Mouse (Mus musculus) hindbrain, embryonic 12.5 days (tissue): ENCODE results near the gene Aarsd1. TPM values are rescaled to one million over a fixed set of nuclear protein-coding genes. Genes with fewer than 3 reads are reported as not detected.
"Not testable (repeated sequence)": the region's sequence is repeated elsewhere in the genome, so short reads cannot be mapped to it uniquely, and the experiment has no call there.

ENCODE experiments used
- ATAC-seq: fragments of 200-750 bp; cut with Nextera tagmentation; 2 replicates; pipeline ENCODE4 v1.8.0; 2017; ENCODE audit warnings: moderate TSS enrichment; ENCODE audit not compliant: low FRiP score
- H3K27ac ChIP-seq: fragments of 300-500 bp; sonication (generic); 2 replicates; pipeline ENCODE4 v1.5.1; 2016; ENCODE audit warnings: mild to moderate bottlenecking
- H3K27me3 ChIP-seq: fragments of 300-500 bp; sonication (generic); 2 replicates; pipeline ENCODE4 v1.6.1; 2016; ENCODE audit warnings: mild to moderate bottlenecking
- H3K36me3 ChIP-seq: fragments of 300-500 bp; sonication (generic); 2 replicates; pipeline ENCODE4 v1.6.1; 2016; ENCODE audit warnings: mild to moderate bottlenecking
- H3K4me1 ChIP-seq: fragments of 300-500 bp; sonication (generic); 2 replicates; pipeline ENCODE4 v1.6.1; 2016
- H3K4me2 ChIP-seq: fragments of 300-500 bp; sonication (generic); replicated peaks from 2 replicates; pipeline ENCODE4 v1.6.1; 2016; ENCODE audit warnings: mild to moderate bottlenecking
- H3K4me3 ChIP-seq: fragments of 300-500 bp; sonication (generic); 2 replicates; pipeline ENCODE4 v1.5.1; 2016; ENCODE audit warnings: mild to moderate bottlenecking
- H3K9ac ChIP-seq: fragments of 300-500 bp; sonication (generic); 2 replicates; pipeline ENCODE4 v1.6.1; 2016; ENCODE audit warnings: mild to moderate bottlenecking, moderate library complexity
- H3K9me3 ChIP-seq: fragments of 300-500 bp; sonication (generic); replicated peaks from 2 replicates; pipeline ENCODE4 v1.6.1; 2016; ENCODE audit warnings: mild to moderate bottlenecking
- WGBS: fragments of 180-500 bp; shearing (Covaris S2); methylation state at CpG from one replicate; pipeline ENCODE4 v1.1.7; 2016; 5-methylcytosine and 5-hydroxymethylcytosine counted together
- polyA plus RNA-seq: library from polyadenylated mRNA; unstranded; fragments of >200 nt; fragmentation: Nextera tagmentation; extraction: Ambion mirVana; gene quantifications from 2 replicates; pipeline ENCODE4 v1.2.1, GENCODE M21; 2016

Aarsd1 gene
- polyA plus RNA-seq, 1 experiment from 2014 or later = 79.0 TPM

- WGBS = under 1% methylated on average over 42 of the region's 42 CpGs
- peaks cover 25% of the 10 kb centered on the region for H3K36me3 ChIP-seq
- peaks cover 11% of the 10 kb centered on the region for H3K4me1 ChIP-seq
- ATAC-seq = peak; percentile 98
- peak within 1 kb of the TSS; percentile 93 for H3K27ac ChIP-seq
- H3K27me3 ChIP-seq = no peaks in the 10 kb centered on the region
- H3K4me2 ChIP-seq = peak within 1 kb of the TSS; percentile 97
- peak within 1 kb of the TSS; percentile 92 for H3K9ac ChIP-seq
- peak within 1 kb of the TSS; percentile 77 for H3K4me3 ChIP-seq
- H3K9me3 ChIP-seq = no peaks in the 10 kb centered on the region
Measured at GRCm38 (mm10) chr11:101442127-101442693, 24.8 kb upstream of the Aarsd1 start, which contains the start of gene Rpl27. Gene Rpl27, plus strand, starts transcription at chr11:101442298.

GRCm38 (mm10) chr11:101441450-101442126 lies 24.2 kb upstream of the Aarsd1 start:
- peak overlapping the region; percentile 43 for H3K4me2 ChIP-seq
- H3K4me1 ChIP-seq = peaks cover 11% of the 10 kb centered on the region
- H3K9me3 ChIP-seq, H3K27ac ChIP-seq, H3K27me3 ChIP-seq: not testable (repeated sequence)
- peak overlapping the region; percentile 77 for H3K4me3 ChIP-seq
- peak; percentile 11 for ATAC-seq
- 36% methylated on average over 15 of the region's 15 CpGs for WGBS
- 0 out of 2 replicates have a peak overlapping the region, but pooled peaks have one; percentile 28 for H3K9ac ChIP-seq
- H3K36me3 ChIP-seq = peaks cover 25% of the 10 kb centered on the region

- H3K4me1 ChIP-seq, ATAC-seq, H3K9me3 ChIP-seq, H3K4me2 ChIP-seq, H3K27me3 ChIP-seq, H3K9ac ChIP-seq, H3K27ac ChIP-seq, H3K4me3 ChIP-seq: not testable (repeated sequence)
- WGBS = 53% methylated on average over 3 of the region's 3 CpGs
- peaks cover 28% of the 10 kb centered on the region for H3K36me3 ChIP-seq
Measured at GRCm38 (mm10) chr11:101438006-101438405, 20.6 kb upstream of the Aarsd1 start.

- H3K9me3 ChIP-seq = no peaks in the 10 kb centered on the region
- no peaks in the 10 kb centered on the region for H3K4me1 ChIP-seq
- H3K36me3 ChIP-seq = peaks cover 36% of the 10 kb centered on the region
- H3K9ac ChIP-seq = no peak overlapping the region
- 48% methylated on average over 4 of the region's 4 CpGs for WGBS
- no peak overlapping the region for H3K4me2 ChIP-seq
- H3K27ac ChIP-seq = no peak overlapping the region
- no peak overlapping the region for H3K4me3 ChIP-seq
- no peaks in the 10 kb centered on the region for H3K27me3 ChIP-seq
- no peak for ATAC-seq
Measured at GRCm38 (mm10) chr11:101436916-101437315, 19.5 kb upstream of the Aarsd1 start.

- Histone ChIP-seq H3K4me2 (no peak overlapping the region), H3K27me3 (no peaks in the 10 kb centered on the region), H3K27ac (no peak overlapping the region), H3K36me3 (peaks cover 47% of the 10 kb centered on the region), H3K4me3 (no peak overlapping the region), H3K9me3 (no peaks in the 10 kb centered on the region), H3K4me1 (no peaks in the 10 kb centered on the region), H3K9ac (no peak overlapping the region)
- WGBS = 89% methylated on average over 4 of the region's 4 CpGs
- no peak for ATAC-seq
Measured at GRCm38 (mm10) chr11:101435831-101436230, 18.4 kb upstream of the Aarsd1 start.

- no peak overlapping the region for H3K4me3 ChIP-seq
- no peaks in the 10 kb centered on the region for H3K9me3 ChIP-seq
- no peak overlapping the region for H3K27ac ChIP-seq
- no peak for ATAC-seq
- no peaks in the 10 kb centered on the region for H3K4me1 ChIP-seq
- H3K9ac ChIP-seq = no peak overlapping the region
- H3K27me3 ChIP-seq = no peaks in the 10 kb centered on the region
- peaks cover 67% of the 10 kb centered on the region for H3K36me3 ChIP-seq
- WGBS = 93% methylated on average over 13 of the region's 13 CpGs
- no peak overlapping the region for H3K4me2 ChIP-seq
Measured at GRCm38 (mm10) chr11:101433396-101433795, 16.0 kb upstream of the Aarsd1 start.

GRCm38 (mm10) chr11:101431327-101431726 lies 13.9 kb upstream of the Aarsd1 start:
- Histone ChIP-seq H3K4me1 (peaks cover 8% of the 10 kb centered on the region), H3K4me2 (no peak overlapping the region), H3K27me3 (no peaks in the 10 kb centered on the region), H3K4me3 (no peak overlapping the region), H3K9ac (no peak overlapping the region), H3K27ac (no peak overlapping the region), H3K9me3 (no peaks in the 10 kb centered on the region), H3K36me3 (peaks cover 67% of the 10 kb centered on the region)
- ATAC-seq = no peak
- 93% methylated on average over 9 of the region's 9 CpGs for WGBS

GRCm38 (mm10) chr11:101426165-101426564 lies 8.8 kb upstream of the Aarsd1 start:
- Histone ChIP-seq H3K27ac (no peak overlapping the region), H3K4me2 (peak overlapping the region; percentile 92), H3K9ac (peak overlapping the region; percentile 73), H3K4me3 (peak overlapping the region; percentile 91), H3K36me3 (peaks cover 23% of the 10 kb centered on the region), H3K9me3 (no peaks in the 10 kb centered on the region), H3K4me1 (peaks cover 26% of the 10 kb centered on the region), H3K27me3 (0 out of 2 replicates have a peak, but pooled peaks cover 4% of the 10 kb centered on the region)
- WGBS = 70% methylated on average over 8 of the region's 8 CpGs
- no peak for ATAC-seq

- ATAC-seq = peak; percentile 92
- under 1% methylated on average over 81 of the region's 81 CpGs for WGBS
- Histone ChIP-seq H3K9me3 (no peaks in the 10 kb centered on the region), H3K36me3 (peaks cover 13% of the 10 kb centered on the region), H3K9ac (peak within 1 kb of the TSS; percentile 73), H3K27ac (peak within 1 kb of the TSS; percentile 91), H3K4me3 (peak within 1 kb of the TSS; percentile 91), H3K4me1 (peaks cover 26% of the 10 kb centered on the region), H3K4me2 (peak within 1 kb of the TSS; percentile 92), H3K27me3 (0 out of 2 replicates have a peak, but pooled peaks cover 4% of the 10 kb centered on the region)
Measured at GRCm38 (mm10) chr11:101424925-101425813, 7.8 kb upstream of the Aarsd1 start, which contains the start of the genes Rundc1 and Ptges3l. Gene Rundc1, plus strand, starts transcription at chr11:101425085. Gene Ptges3l, minus strand, starts transcription at chr11:101425333.

- H3K36me3 ChIP-seq = peaks cover 5% of the 10 kb centered on the region
- 6% methylated on average over 23 of the region's 23 CpGs for WGBS
- H3K27ac ChIP-seq = peak within 1 kb of the TSS; percentile 91
- H3K4me1 ChIP-seq = peaks cover 26% of the 10 kb centered on the region
- ATAC-seq = peak; percentile 54
- 0 out of 2 replicates have a peak, but pooled peaks cover 4% of the 10 kb centered on the region for H3K27me3 ChIP-seq
- peak within 1 kb of the TSS; percentile 92 for H3K4me2 ChIP-seq
- peak within 1 kb of the TSS; percentile 91 for H3K4me3 ChIP-seq
- peak within 1 kb of the TSS; percentile 73 for H3K9ac ChIP-seq
- H3K9me3 ChIP-seq = no peaks in the 10 kb centered on the region
Measured at GRCm38 (mm10) chr11:101424105-101424851, 6.9 kb upstream of the Aarsd1 start, which contains the start of gene Gm27029. Gene Gm27029, minus strand, starts transcription at chr11:101424796.

GRCm38 (mm10) chr11:101420148-101420547 lies 2.7 kb upstream of the Aarsd1 start:
- peaks cover 17% of the 10 kb centered on the region for H3K4me1 ChIP-seq
- H3K9me3 ChIP-seq = no peaks in the 10 kb centered on the region
- H3K4me2 ChIP-seq = no peak overlapping the region
- no peaks in the 10 kb centered on the region for H3K36me3 ChIP-seq
- no peak overlapping the region for H3K9ac ChIP-seq
- no peak overlapping the region for H3K4me3 ChIP-seq
- no peak for ATAC-seq
- H3K27ac ChIP-seq = no peak overlapping the region
- WGBS = 89% methylated on average over 5 of the region's 5 CpGs
- H3K27me3 ChIP-seq = 0 out of 2 replicates have a peak, but pooled peaks cover 4% of the 10 kb centered on the region
